Mouse (Mus musculus): Measurements from ENCODE around the gene Camk1d.

- no peak for TF ChIP-seq CTCF (IDR thresholded peaks at IDR 0.05; ENCODE audit: low read depth, low read length)
- no peak for TF ChIP-seq POLR2A (IDR thresholded peaks at IDR 0.05; ENCODE audit: extremely low read depth, insufficient read depth, low read length)
Observed at GRCm38 (mm10) chr2:5284351-5284750, 430.0 kb downstream of the Camk1d start.
